Mouse (Mus musculus) gastrocnemius, adult 2 months (tissue): ENCODE measurements around the gene Cdc5l. TPM values are rescaled to one million over a fixed set of nuclear protein-coding genes. Genes with fewer than 3 reads are reported as not detected.
"Not testable (repeated sequence)": the region's sequence is repeated elsewhere in the genome, so short reads cannot be mapped to it uniquely, and the experiment has no call there.

Experiments
- DNase-seq: peaks from one replicate; pipeline ENCODE4 v3.0.0; 2022
- H3K27ac ChIP-seq: fragments of 200-600 bp; 2 replicates; pipeline ENCODE4 v1.8.1; 2022; ENCODE audit warnings: mild to moderate bottlenecking
- H3K4me3 ChIP-seq: fragments of 200-600 bp; 2 replicates; pipeline ENCODE4 v1.8.1; 2022; ENCODE audit warnings: mild to moderate bottlenecking, moderate library complexity
- CTCF ChIP-seq: fragments of 200-600 bp; IDR thresholded peaks from 2 replicates; pipeline ENCODE4 v1.8.1; 2022; ENCODE audit warnings: antibody characterized with exemption, mild to moderate bottlenecking, moderate library complexity
- intact Hi-C: fragments of 180-260 bp; cut with DNase I; formaldehyde crosslinking; loops from one replicate; pipeline ENCODE4 v1.15.1; 2025
- total RNA-seq, 2 experiments: library from RNA; stranded (reverse); gene quantifications; 2 replicates each; pipeline ENCODE4 v1.2.3; 2021

Cdc5l gene
- total RNA-seq, 2 experiments from 2014 or later = 39.5 to 41.3 TPM

DNA sequence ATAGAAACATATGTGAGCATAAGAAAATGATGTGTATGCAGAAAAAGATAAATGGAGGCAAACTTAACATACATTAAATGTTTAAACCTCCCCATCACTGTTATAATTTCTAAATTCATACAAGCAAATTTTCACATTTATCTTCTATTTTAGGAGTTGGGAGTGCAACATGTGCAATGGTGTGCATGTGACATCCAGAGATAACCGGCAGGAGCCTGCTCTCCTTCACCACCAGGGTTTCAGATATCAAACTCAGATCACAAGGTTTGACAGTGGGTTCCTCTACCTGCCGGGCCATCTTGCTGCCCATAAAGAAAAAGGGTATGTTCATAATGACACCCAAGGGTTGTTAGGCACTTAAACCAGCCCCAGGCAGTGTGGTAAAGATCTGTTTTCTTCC is 16.1 kb downstream of the Cdc5l start:
- Histone ChIP-seq H3K4me3 (no peak overlapping the region), H3K27ac (no peak overlapping the region)
- intact Hi-C loops = no loop called here
- DNase-seq = no peak
- TF ChIP-seq CTCF = no peak

DNA sequence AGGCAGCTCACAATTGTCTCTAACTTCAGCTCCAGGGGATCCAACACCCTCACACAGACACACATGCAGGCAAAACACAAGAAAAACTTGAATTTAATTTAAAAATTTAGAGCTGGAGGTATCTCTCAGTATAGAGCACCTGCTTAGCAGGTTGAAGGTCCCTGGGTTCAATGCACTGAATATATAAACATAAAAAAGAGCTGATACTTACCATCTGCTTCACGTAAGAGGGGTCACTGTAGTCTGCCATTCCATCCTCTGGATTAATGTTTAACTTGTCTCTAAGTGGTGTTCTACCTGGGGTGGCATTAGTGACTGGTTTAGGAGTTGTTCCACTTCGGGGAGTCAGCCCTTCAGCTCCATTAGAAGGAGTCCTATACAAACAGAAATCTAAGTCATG is 21.9 kb downstream of the Cdc5l start:
- DNase-seq, intact Hi-C loops, H3K4me3 ChIP-seq, H3K27ac ChIP-seq: not testable (repeated sequence)

DNA sequence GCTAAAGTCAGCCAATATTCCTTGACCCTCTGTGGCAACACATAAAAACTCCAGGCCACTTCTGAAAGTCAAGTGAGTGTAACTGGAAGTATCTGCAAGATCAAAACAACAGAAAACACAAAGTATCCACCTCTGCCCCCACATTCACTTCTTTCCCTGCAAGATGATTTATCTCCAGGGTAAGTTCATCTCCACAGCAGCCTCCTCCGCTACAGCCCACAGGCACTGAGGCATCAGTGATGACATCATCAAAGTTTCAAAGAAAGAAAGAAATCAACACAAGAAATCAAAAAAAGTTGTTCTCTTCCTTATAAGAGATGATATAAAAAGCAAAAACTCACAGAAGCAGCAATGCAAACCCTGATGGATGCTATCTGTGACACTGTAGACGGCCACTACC is 24.8 kb downstream of the Cdc5l start:
- Histone ChIP-seq H3K27ac (no peak overlapping the region), H3K4me3 (no peak overlapping the region)
- intact Hi-C loops = loop anchor here (10.0 kb wide), 1 partner anchor 1144 kb away; no protein-coding TSS in a partner anchor
- no peak for TF ChIP-seq CTCF
- no peak for DNase-seq

DNA sequence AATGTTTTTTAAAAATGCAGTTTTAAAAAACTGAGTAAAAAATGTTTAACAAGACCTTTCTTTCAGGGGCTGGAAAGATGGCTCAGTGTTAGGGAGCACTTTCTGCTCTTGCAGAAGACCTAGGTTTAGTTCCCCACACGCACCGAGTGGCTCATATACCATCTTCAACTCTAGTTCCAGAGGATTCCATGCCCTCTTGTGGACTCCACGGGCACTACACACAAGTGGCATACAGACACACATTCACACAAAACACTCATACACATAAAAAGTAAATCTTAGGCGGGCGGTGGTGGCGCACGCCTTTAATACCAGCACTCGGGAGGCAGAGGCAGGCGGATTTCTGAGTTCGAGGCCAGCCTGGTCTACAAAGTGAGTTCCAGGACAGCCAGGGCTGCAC is 27.3 kb downstream of the Cdc5l start:
- DNase-seq = no peak
- TF ChIP-seq CTCF = peak; percentile 27; the same call in 1 of the 2 replicates
- Histone ChIP-seq H3K27ac (no peak overlapping the region), H3K4me3 (no peak overlapping the region)
- intact Hi-C loops = loop anchor here (10.0 kb wide), 1 partner anchor 1141 kb away; no protein-coding TSS in a partner anchor

DNA sequence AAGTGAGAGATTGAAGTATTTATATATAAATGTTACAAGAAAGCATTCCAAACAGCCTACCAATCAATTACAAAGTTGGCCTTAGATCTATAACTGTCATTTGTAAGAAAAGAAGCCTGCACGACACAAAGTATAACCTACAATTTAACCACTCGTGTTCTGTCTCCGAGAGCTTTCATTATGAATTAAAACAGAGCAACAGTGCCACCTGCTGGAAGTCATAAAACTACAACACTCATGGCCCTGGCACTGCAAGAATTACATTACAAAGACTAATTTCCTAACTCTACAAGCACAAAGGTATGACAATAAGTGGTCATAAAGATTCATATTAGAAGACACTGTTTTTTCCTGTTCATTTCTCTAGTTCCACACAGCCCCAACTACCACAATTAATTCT is 30.3 kb downstream of the Cdc5l start:
- intact Hi-C loops = loop anchor here (10.0 kb wide), 1 partner anchor 1138 kb away; no protein-coding TSS in a partner anchor
- Histone ChIP-seq H3K4me3 (no peak overlapping the region), H3K27ac (no peak overlapping the region)
- peak; percentile 28 for DNase-seq
- TF ChIP-seq CTCF = peak; percentile 77

DNA sequence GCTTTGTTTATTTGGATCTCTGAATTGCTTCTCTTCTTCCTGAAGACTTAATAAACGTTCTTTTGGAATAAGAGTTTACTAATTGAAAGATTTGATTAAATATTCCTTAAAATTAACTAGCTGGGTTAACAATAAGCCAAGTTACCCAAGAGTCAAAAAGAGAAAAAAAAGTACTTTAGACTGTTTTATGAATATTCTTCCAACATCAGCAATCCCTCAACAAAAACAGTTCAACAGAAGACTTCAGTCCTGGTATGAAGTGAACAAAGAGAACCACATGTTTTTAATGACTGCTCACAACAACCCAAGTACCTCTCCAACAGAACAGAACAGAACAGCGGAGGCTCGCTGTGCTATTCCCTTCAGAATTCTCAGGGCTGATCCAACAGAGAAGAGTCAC is 30.9 kb downstream of the Cdc5l start:
- intact Hi-C loops = loop anchor here (10.0 kb wide), 1 partner anchor 1138 kb away; no protein-coding TSS in a partner anchor
- DNase-seq = no peak
- H3K4me3 ChIP-seq = no peak overlapping the region
- H3K27ac ChIP-seq = no peak overlapping the region
- TF ChIP-seq CTCF = no peak

DNA sequence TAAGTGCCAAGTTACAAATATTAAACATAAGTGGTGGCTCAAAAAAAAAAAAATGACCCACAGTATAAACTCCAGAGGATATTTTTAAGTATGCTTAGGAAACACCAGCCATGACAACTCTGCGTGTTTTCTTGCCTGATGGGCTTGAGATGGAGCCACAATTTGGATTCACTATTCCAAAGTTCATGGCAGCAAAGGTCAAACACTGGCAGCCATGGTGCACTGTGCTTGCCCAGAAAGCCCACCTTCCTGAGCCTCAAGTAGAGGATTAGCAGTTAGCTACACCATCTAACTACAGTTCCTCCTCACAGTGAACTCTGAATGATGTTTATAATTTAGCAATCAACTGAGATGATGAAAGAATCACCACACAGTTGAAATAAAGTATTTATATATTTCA is 31.4 kb downstream of the Cdc5l start:
- DNase-seq = no peak
- TF ChIP-seq CTCF = no peak
- intact Hi-C loops = loop anchor here (10.0 kb wide), 1 partner anchor 1137 kb away; no protein-coding TSS in a partner anchor
- no peak overlapping the region for H3K27ac ChIP-seq
- H3K4me3 ChIP-seq = no peak overlapping the region

DNA sequence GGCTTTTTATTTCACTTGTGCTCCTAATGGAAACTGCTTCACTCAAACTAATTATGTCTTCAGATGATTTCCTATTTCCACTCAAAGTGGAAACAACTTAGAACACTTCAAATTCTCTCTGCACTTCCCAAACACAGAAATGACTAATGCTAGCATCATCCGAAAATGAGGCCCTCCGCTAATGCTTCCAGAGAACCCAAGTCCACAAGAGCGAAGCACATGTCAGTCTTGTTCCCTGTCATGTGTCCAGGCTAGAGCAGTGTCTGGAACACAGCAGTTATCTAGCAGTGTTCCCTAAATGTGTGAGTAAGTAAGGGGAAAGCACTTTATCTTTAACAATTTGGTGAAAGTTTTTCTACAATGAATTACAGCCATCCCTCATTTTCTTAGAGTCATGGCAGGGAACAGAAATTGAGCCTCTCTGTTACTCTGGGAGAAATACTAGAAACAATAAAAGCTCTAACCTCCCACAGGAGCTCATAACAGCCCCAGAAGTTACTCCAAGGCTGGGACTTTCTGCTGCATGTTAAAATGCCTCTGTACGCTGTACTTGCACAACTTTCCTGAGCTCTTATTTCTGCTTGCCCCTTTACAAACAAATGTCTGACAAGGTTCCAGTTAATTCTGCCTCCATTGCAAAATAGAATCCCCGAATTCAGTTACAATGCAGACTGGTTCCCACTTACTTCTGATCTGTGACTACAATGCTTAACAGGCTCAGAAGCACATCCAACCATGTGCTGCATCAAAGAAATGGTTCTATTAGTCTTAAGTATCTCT is 32.2 kb downstream of the Cdc5l start:
- intact Hi-C loops = loop anchor here (10.0 kb wide), 1 partner anchor 1137 kb away; no protein-coding TSS in a partner anchor
- H3K4me3 ChIP-seq = no peak overlapping the region
- DNase-seq = no peak
- H3K27ac ChIP-seq = no peak overlapping the region
- no peak for TF ChIP-seq CTCF

DNA sequence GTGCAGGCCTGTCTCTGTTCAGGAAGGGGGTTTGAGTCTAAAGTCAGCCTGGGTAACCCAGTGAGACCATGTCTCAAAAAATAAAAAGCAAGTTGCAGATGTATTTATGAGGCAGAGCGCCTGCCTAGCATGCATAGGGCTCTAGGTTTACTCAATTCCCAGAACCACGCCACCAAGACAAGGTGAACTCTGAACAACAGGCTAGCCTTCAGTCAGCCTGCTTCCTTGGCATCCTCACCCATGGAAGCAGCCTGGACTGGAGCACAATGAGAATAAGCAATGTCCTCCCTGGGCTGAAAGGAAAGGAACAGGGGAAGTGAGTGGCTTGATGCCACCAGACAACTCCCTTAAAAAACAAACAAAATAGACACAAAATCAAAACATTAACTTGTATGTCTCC is 35.5 kb downstream of the Cdc5l start:
- TF ChIP-seq CTCF = no peak
- intact Hi-C loops = no loop called here
- no peak overlapping the region for H3K27ac ChIP-seq
- no peak overlapping the region for H3K4me3 ChIP-seq
- DNase-seq = no peak

DNA sequence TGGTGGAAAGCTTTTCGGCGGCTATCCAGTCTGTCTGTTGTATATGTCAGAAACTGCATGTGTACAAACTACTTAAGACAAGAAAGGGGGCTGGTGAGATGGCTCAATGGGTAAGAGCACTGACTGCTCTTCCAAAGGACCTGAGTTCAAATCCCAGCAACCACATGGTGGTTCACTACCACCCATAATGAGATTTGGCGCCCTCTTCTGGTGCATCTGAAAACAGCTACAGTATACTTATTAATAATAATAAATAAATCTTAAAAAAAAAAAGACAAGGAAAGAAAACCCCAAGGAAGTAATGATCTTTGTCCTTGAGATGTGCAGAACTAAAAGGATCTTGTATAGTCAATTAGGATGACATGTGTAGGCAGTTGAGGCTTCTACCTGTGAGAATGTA is 36.0 kb downstream of the Cdc5l start:
- no peak overlapping the region for H3K4me3 ChIP-seq
- TF ChIP-seq CTCF = peak; percentile 38
- H3K27ac ChIP-seq = no peak overlapping the region
- intact Hi-C loops = no loop called here
- DNase-seq = no peak

DNA sequence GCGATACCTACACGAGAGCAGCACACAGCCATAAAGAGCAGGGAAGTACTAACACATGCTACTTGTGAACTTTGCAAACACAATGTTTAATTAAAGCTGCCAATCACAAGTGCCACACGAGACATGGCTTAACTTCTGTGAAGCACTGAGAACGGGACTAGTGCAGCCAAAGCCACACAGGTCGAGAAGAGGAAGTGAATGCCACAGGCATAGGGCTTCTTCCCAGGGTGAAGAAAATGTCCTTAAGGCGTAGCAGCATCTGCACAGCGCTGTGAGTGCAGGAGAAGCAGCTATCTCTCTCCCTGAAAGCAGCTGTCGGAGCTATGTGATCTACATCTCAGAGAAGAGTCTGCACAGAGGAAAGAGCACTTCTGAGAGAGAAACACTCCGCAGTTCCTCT is 38.9 kb downstream of the Cdc5l start:
- DNase-seq = no peak
- Histone ChIP-seq H3K4me3 (no peak overlapping the region), H3K27ac (no peak overlapping the region)
- TF ChIP-seq CTCF = no peak
- intact Hi-C loops = no loop called here

DNA sequence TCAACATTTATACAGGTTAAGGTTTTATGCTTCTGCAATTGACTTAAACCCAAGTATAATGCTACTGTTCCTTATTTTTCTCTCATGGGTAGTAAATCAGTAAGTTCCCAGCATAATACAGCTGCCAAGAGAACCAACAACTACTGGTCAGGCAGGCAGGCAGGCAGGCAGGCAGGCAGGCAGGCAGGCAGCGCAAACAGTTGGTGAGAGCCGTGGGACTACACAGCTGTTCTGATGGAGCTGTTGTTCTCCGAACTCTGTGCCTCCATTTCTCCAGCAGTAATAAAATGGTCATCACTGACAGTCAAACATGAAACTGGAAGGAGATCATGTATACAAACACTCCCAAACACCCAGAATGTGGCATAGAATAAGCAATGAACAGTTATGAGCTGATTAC is 39.8 kb downstream of the Cdc5l start:
- DNase-seq = no peak
- intact Hi-C loops = no loop called here
- no peak overlapping the region for H3K4me3 ChIP-seq
- H3K27ac ChIP-seq = no peak overlapping the region
- TF ChIP-seq CTCF = no peak

DNA sequence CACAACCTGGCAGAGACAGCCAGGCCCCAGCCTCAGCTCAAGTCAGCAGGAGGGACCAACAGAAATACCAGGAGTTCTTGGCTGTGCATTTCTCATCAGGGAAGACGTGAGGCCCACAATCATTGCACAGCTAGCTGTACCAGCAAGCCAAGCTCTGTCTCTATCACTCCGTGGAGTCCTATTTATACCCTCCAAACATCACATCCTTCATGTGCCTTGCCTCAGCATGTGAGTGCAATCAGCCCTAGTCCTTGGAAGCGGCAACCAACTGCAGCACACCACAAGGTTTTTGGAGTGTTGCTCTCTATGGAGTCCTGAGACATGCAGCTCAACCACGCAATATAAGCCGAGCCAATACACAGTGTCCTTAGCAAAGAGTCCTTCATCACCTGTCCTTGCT is 43.6 kb downstream of the Cdc5l start:
- Histone ChIP-seq H3K4me3 (no peak overlapping the region), H3K27ac (no peak overlapping the region)
- intact Hi-C loops = no loop called here
- DNase-seq = no peak
- TF ChIP-seq CTCF = no peak

DNA sequence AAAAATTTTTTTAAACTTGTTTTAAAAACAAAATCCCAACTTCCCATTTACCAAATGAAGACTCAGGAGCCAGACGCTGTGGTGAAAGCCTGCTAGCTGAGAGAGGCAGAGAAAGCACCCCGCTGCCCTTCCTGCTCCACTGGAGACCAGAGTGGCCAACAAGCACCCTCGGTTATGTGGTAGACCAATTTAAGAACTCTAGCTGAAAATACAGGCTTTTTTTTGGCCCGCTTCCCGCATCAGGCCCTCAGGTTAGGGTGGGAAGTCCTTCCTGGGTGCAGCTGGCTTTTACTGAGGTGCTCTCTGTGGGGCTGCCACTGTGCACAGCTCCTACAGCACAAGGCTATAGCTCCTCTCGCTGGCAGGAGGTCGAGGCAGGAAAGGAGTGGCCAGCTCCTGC is 46.6 kb downstream of the Cdc5l start:
- no peak for DNase-seq
- Histone ChIP-seq H3K27ac (no peak overlapping the region), H3K4me3 (no peak overlapping the region)
- intact Hi-C loops = no loop called here
- no peak for TF ChIP-seq CTCF
